Mouse (Mus musculus) gastrocnemius, postnatal 25 days (tissue): Measurements from ENCODE around the gene Dynlrb1. TPM values are rescaled to one million over a fixed set of nuclear protein-coding genes. Genes with fewer than 3 reads are reported as not detected.

Experiments used
- DNase-seq: peaks from one replicate; pipeline ENCODE4 v3.0.0; 2022
- long read RNA-seq, 2 experiments: library from polyadenylated mRNA; stranded (forward); transcript quantifications; one replicate each; pipeline ENCODE4 v2.0.0; 2021
- total RNA-seq, 2 experiments: library from RNA; stranded (reverse); gene quantifications; 1 replicate in 1 of 2; 2 replicates in 1 of 2; pipeline ENCODE4 v1.2.3; 2021

Dynlrb1 gene
- total RNA-seq: 100 to 1,000 TPM in 1 of 2 experiments, 10 to 100 TPM in 1; 94.6 to 115 TPM
- long read RNA-seq, experiment 1, transcript Dynlrb1-202 (4 exons, 684 nt): major isoform, 184 of 204 reads
- long read RNA-seq, experiment 1, transcript Dynlrb1-204 (4 exons, 788 nt): minor isoform, 7 of 204 reads
- long read RNA-seq, experiment 1, partial matches to known transcripts: 2 of 204 reads
- long read RNA-seq, experiment 1, other reads (novel, unspliced or antisense): 7 of 204 reads
- long read RNA-seq, experiment 2, transcript Dynlrb1-202 (4 exons, 684 nt): major isoform, 120 of 152 reads
- long read RNA-seq, experiment 2, transcript Dynlrb1-204 (4 exons, 788 nt): minor isoform, 7 of 152 reads
- long read RNA-seq, experiment 2, partial matches to known transcripts: 7 of 152 reads
- long read RNA-seq, experiment 2, other reads (novel, unspliced or antisense): 13 of 152 reads

DNA sequence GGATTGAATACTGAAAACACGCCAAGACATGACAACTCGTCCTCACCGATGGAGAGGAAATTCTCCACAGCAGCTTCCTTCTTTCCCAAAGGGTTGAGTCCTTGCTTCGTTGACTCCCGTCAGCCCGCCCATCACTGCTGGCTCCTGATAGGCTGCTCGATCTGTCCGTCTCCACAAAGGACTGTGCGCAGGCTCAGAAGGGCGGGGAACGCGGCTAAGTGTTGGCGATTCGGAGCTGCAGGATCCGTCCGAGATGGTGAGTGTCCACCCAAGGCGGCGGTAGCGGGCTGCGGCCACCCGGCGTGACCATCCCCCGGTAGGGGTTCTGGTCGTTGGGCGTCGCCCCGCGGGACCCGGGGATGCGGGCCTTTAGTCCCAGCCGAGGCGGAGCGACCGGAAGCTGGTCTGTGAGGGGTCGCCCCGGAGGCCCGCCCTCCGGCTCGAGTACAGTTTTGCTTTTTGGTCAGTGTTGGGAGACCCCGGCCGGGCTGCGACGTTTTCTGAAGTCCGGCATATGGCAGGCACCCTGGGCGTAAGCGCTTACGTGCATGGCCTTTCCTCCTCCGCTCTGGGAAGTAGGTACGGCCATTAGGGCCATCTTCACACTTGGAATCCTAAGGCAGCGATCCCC is at the start of gene Dynlrb1:
Gene Dynlrb1, plus strand, starts transcription at position 172 of the 631 bp plus-strand sequence.
- DNase-seq: peak; percentile 98

DNA sequence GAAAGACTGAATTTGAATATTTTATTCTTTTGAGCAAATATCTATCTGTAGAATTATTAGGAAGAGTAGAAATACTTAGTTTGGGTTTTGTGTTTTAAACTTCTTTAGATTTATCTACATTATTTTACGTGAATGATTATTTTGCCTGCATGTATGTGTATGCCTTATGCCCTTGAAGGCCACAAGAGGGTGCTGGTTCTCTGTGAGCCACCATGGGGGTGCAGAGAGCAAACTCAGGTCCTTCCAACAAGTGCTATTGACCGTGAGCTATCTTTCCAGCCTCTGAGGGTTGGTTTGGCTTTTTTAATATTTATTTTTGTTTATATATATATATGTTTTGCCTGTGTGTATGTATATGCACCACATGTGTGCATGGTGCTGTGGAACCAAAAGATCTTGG is 28.9 kb upstream of the Dynlrb1 start:
- no peak for DNase-seq

- no peak for DNase-seq
Measured at GRCm38 (mm10) chr2:155223145-155223544, 13.2 kb upstream of the Dynlrb1 start.

GRCm38 (mm10) chr2:155224721-155225120 is 11.6 kb upstream of the Dynlrb1 start:
- no peak for DNase-seq

DNA sequence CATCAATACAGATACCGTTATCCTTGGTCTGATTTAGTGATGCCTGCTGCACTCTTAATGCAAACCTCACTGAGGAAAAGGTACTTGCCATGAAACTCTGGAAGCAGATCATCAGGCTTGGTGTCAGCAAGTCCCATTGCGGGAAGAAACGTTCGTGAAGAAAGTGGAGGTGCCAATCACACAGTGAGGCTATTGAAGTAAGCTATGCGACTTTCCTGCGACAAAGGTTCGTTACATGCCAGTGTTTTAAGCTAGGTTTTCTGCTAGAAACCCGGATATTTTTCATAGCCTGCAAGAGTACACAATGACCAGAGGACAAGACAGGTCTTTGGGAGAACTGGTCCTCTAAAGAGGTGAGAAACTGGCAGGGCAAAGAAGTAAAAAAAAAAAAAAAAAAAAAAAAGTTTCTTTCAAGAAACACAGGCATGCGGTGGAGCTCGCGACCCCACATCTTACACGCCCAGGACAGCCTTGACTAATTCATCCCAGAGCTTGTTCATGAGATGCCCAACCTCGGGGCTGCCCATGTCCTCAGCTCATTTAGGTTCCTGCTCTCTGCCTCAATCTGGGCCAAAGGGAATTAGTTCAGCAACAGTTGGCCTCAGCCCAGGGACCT is 479 bp upstream of the Dynlrb1 start:
- DNase-seq: no peak

GRCm38 (mm10) chr2:155237276-155237675 is 943 bp downstream of the Dynlrb1 start:
- DNase-seq: no peak

DNA sequence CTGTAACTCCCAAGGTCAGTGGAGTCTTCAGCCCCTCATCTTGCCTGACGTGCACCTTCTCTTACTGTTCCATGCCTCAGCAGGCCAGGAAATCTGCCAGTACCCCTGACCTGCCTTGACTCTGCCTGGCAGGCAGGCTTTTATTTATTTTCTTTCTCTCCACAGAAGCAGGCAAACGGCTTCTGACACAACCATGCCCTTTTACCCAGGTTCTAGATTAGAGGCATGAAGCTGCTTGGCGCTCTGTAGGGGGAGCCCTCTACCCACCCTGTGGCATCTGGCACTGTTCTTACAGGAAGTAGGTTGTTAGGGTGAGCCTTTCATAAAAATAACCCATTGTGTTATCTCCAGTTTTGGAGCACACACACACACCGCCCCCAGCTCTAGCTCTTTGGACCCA is 4.6 kb downstream of the Dynlrb1 start:
- no peak for DNase-seq

- peak; percentile 53 for DNase-seq
Measured at GRCm38 (mm10) chr2:155242296-155242855, 6.0 kb downstream of the Dynlrb1 start.

DNA sequence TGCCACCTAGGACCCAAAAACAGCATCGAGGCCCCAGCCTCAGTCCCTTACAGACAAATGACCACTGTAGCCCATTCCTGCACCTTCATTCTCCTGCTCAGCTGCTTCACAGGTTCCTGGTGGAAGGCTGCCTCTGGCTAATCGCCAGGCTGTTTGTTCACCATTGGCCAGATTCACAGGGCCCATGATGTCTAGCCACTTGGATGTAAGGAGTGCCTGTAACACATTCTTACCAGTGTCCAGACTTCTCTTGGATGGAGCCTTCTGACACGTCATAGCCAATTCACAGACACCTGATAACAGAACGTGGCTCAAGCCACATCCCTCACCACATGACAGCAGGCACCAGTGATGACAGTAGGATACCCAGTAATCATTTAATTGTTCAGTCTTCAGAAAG is 9.9 kb downstream of the Dynlrb1 start:
- DNase-seq: no peak

DNA sequence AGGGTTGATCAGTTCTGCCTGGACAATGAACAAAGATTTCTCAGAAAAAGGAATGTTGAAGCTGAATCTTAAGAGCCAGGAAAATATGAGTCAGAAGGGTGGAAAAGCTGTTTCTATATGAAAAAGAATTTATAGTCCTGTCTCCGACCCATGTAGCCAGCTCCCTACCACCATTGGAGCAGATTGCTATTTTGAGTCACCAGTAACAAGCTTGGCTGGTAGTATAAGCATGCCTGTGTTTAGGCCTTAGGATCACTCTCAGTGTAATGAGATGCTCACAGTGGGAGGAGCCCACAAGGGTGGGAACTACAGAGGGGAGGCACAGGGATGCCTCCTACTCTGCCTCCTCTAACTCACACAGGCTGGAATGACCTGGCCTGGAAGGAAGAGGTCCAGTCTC is 11.9 kb downstream of the Dynlrb1 start:
- DNase-seq: no peak

GRCm38 (mm10) chr2:155248718-155249117 is 12.4 kb downstream of the Dynlrb1 start:
- no peak for DNase-seq

DNA sequence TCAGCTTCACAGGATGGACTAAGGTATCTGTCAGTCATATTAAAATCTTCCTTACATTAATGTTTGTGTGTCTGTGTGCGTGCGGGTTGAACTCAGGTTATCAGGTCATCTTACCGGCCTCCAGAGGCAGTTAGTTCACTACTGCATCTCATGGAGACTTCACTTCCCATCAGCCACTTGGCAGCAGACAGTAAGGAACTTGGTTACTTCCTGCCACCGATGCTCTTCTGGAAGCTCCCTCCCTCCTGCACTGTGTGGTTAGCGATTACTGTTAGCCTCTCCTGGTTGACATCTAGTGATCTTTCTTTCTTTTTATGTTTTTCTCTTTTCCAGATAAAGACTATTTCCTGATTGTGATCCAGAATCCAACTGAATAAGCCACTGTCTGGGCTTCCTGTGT is 13.3 kb downstream of the Dynlrb1 start:
- DNase-seq: no peak

- DNase-seq: no peak
Measured at GRCm38 (mm10) chr2:155265526-155265925, 29.2 kb downstream of the Dynlrb1 start.

- DNase-seq: no peak
Measured at GRCm38 (mm10) chr2:155266896-155267295, 30.6 kb downstream of the Dynlrb1 start.

DNA sequence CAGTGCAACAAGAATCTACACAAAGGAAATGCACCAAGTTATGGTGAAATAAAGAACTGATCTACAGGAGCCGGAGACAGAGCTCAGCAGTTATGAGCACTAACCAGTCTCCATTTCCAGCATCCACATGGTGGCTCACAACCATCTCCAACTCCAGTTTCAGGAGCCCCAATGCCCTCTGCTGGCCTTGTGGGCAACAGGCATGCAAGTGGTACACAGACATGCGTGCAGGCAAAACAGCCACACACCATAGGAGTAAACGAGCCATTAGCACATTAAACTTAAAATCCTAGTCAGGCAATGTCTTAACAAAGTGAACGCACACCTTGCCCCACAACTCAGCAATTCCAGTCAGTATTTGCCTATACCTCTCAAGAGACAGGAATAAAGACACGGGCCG is 35.6 kb downstream of the Dynlrb1 start:
- DNase-seq: no peak

- DNase-seq: no peak
Measured at GRCm38 (mm10) chr2:155272396-155273170, 36.2 kb downstream of the Dynlrb1 start.

- no peak for DNase-seq
Measured at GRCm38 (mm10) chr2:155273603-155274002, 37.3 kb downstream of the Dynlrb1 start.

DNA sequence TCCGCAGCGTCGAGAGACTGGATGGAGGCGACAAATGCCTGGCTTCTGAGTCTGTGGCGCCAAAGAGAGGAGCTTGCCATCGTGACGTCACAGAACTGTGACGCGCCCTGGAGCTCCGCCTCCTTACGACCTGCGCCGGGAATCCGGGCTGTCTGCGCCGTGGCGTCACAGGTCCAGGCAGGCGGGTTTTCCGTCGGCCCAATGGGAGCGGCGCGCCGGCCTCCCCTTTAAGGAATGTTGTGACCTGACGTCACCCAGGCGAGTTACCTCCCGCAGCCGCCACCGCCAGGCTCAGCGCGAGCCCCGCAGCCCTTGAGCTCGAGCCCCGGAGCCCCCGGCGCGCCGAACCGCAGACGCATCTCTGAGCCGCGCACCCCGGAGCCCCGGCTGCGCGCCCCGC is 39.9 kb downstream of the Dynlrb1 start, which contains the start of gene Map1lc3a:
Gene Map1lc3a, plus strand, starts transcription at position 103 of the 400 bp plus-strand sequence.
- peak; percentile 94 for DNase-seq

GRCm38 (mm10) chr2:155276621-155277175 is 40.4 kb downstream of the Dynlrb1 start:
- DNase-seq: peak; percentile 77

DNA sequence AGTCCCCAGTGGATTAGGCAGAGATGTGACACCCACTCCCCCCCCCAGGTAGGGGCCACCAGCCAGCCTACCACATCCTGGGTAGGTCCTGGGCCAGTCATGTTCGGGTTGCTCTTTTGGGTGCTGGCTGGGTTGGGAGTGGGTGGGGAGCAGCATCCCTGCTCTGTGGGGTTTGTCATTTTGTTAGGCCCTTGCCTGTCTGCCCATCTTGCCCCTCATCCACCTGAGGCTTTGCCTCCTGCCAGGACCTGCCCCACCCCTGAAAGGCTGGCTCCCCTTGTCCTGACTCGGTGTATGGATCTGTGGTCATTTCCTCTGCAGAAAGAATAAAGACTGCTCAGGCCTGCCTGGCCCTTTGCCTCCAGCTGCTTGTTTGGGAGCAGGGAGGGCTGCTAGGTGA is 41.4 kb downstream of the Dynlrb1 start:
- peak; percentile 30 for DNase-seq

DNA sequence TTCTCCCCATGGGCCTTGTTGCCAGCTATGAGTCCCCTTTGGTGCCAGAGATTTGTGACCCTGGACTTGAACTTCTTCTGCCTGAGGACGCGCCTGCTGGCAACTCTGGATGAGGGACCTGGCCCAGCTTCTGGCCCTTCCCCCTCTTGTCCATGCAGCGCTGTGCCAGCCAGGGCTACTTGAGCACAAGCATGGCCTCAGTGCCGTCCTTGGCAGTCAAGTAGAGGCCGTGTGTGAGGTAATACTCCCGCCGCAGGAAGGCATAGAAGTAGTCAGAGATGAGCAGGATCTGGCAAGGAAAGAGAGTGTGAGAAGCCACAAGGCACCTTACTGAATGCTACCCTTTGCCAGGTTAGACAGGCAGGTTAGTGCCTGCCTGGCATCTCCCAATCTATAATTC is 42.0 kb downstream of the Dynlrb1 start:
- peak; percentile 84 for DNase-seq

- no peak for DNase-seq
Measured at GRCm38 (mm10) chr2:155279163-155279562, 42.8 kb downstream of the Dynlrb1 start.
